Mouse (Mus musculus) fibroblast of lung, adult 2 months (primary cell): ENCODE results near the gene Gm14296.
"Not testable (repeated sequence)": the region's sequence is repeated elsewhere in the genome, so short reads cannot be mapped to it uniquely, and the experiment has no call there.

Experiments used
- DNase-seq: peaks from one replicate; pipeline ENCODE4 v3.0.0-alpha.2; 2011; ENCODE audit warnings: low read depth

Gene Gm14296

GRCm38 (mm10) chr2:176927709-176928108 is at the start of gene Gm14296:
TSS of gene Gm14296 (minus strand) at chr2:176927809.
- not testable (repeated sequence) for DNase-seq

DNA sequence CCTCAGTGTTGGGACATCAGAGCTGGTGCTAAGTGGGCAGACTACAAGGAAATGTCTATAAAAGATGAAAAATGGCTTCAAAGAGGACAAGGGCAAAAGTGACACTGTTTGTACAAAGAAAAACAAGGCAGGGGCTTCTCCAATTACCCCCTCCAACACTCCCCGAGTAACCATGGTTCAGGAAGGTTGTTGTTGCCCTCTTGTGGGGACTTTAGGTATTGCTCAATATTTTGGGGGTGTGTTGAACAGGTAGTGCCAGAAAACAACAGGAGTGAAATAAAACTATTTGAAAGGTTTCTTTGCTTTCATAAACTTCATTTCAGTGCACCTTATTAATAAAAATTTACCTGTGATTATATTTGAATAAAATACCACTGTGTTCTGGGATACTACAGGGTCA is 22.1 kb downstream of the Gm14296 start:
- DNase-seq, result not testable (repeated sequence)
